Mouse (Mus musculus): ENCODE measurements around the gene Odf3l1. TPM values are rescaled to one million over a fixed set of nuclear protein-coding genes. Genes with fewer than 3 reads are reported as not detected.

Odf3l1 gene
- polyA plus RNA-seq, 1 experiment from 2014 or later: not detected

DNA sequence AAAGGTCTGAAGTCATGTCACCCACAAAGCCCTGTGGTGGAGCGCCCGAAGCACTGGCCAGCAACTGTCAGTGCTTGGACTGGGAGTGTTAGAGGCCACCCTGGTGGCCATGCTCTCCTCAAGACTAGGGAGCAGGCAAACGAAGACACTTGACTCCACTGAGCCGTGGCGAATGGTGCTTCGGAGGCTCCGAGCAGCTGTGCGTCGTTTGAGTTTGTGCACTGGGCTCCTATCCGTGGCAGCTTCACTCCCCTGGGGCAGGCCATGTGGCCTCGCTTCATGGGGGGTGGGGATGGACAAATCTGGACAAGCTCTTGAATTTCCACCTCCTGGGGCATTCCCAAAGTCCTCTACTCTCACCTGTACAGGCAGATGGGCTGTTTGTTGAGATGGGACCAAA is 34.9 kb upstream of the Odf3l1 start:
- no peak overlapping the region for H3K9ac ChIP-seq (replicated peaks; ENCODE audit: low read length)
- no peak overlapping the region for H3K4me3 ChIP-seq (replicated peaks; ENCODE audit: low read depth, low read length)
- 70% methylated on average over 11 of the region's 11 CpGs for WGBS
- H3K4me1 ChIP-seq (ENCODE audit: control insufficient read depth, insufficient read depth, low read length): no peaks in the 10 kb centered on the region
- no peak overlapping the region for H3K4me2 ChIP-seq (ENCODE audit: low read length)
- DNase-seq: no peak
- H3K9me3 ChIP-seq (ENCODE audit: control insufficient read depth, low read length): no peaks in the 10 kb centered on the region
- H3K27me3 ChIP-seq (ENCODE audit: control insufficient read depth, insufficient read depth, low read length): no peaks in the 10 kb centered on the region
- no peak for ATAC-seq (ENCODE audit: low FRiP score, low TSS enrichment)
- H3K36me3 ChIP-seq (ENCODE audit: control insufficient read depth, insufficient read depth, low read length): no peaks in the 10 kb centered on the region
- H3K27ac ChIP-seq (replicated peaks; ENCODE audit: low read depth, low read length): no peak overlapping the region

- Histone ChIP-seq H3K27ac (replicated peaks; ENCODE audit: low read depth, low read length) (no peak overlapping the region), H3K36me3 (ENCODE audit: control insufficient read depth, insufficient read depth, low read length) (no peaks in the 10 kb centered on the region), H3K4me3 (replicated peaks; ENCODE audit: low read depth, low read length) (no peak overlapping the region), H3K9me3 (ENCODE audit: control insufficient read depth, low read length) (no peaks in the 10 kb centered on the region), H3K4me1 (ENCODE audit: control insufficient read depth, insufficient read depth, low read length) (0 out of 2 replicates have a peak, but pooled peaks cover under 1% of the 10 kb centered on the region), H3K9ac (replicated peaks; ENCODE audit: low read length) (no peak overlapping the region), H3K27me3 (ENCODE audit: control insufficient read depth, insufficient read depth, low read length) (no peaks in the 10 kb centered on the region), H3K4me2 (ENCODE audit: low read length) (no peak overlapping the region)
- ATAC-seq (ENCODE audit: low FRiP score, low TSS enrichment) (no peak), DNase-seq (no peak)
- WGBS: 87% methylated on average over 12 of the region's 12 CpGs
Measured at GRCm38 (mm10) chr9:56896779-56897178, 32.3 kb upstream of the Odf3l1 start.

- no peaks in the 10 kb centered on the region for H3K36me3 ChIP-seq (ENCODE audit: control insufficient read depth, insufficient read depth, low read length)
- peak; percentile 72 for DNase-seq
- no peak for ATAC-seq (ENCODE audit: low FRiP score, low TSS enrichment)
- H3K9me3 ChIP-seq (ENCODE audit: control insufficient read depth, low read length): no peaks in the 10 kb centered on the region
- H3K4me3 ChIP-seq (replicated peaks; ENCODE audit: low read depth, low read length): no peak overlapping the region
- H3K9ac ChIP-seq (replicated peaks; ENCODE audit: low read length): no peak overlapping the region
- 0 out of 2 replicates have a peak, but pooled peaks cover 7% of the 10 kb centered on the region for H3K4me1 ChIP-seq (ENCODE audit: control insufficient read depth, insufficient read depth, low read length)
- H3K27me3 ChIP-seq (ENCODE audit: control insufficient read depth, insufficient read depth, low read length): no peaks in the 10 kb centered on the region
- H3K27ac ChIP-seq (replicated peaks; ENCODE audit: low read depth, low read length): no peak overlapping the region
- whole genome bisulfite sequencing: 12% methylated on average over 3 of the region's 3 CpGs
- no peak overlapping the region for H3K4me2 ChIP-seq (ENCODE audit: low read length)
Measured at GRCm38 (mm10) chr9:56894006-56894405, 29.5 kb upstream of the Odf3l1 start.

DNA sequence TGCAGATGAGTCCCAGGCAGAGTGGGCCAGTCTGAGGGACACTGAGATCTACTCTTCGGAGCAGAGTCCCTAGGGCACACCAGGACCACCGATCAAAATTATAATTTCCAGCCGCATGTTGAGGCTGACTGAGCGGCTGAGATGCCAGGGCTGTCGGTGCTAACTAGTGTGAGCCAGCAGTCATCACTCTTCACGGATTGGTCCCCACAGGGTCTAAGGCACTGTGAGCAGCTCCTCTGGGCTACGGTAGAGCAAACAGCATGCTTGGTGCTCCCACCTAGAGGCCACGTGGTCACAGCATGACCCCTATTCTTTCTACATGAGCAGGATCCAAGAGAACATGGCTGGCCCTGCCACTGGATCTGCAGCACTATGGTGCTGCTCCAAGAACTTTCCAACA is 28.8 kb upstream of the Odf3l1 start:
- no peaks in the 10 kb centered on the region for H3K36me3 ChIP-seq (ENCODE audit: control insufficient read depth, insufficient read depth, low read length)
- H3K4me1 ChIP-seq (ENCODE audit: control insufficient read depth, insufficient read depth, low read length): 0 out of 2 replicates have a peak, but pooled peaks cover 7% of the 10 kb centered on the region
- no peak overlapping the region for H3K9ac ChIP-seq (replicated peaks; ENCODE audit: low read length)
- no peak overlapping the region for H3K4me3 ChIP-seq (replicated peaks; ENCODE audit: low read depth, low read length)
- DNase-seq: no peak
- ATAC-seq (ENCODE audit: low FRiP score, low TSS enrichment): no peak
- 54% methylated on average over 8 of the region's 8 CpGs for WGBS
- no peak overlapping the region for H3K4me2 ChIP-seq (ENCODE audit: low read length)
- H3K27ac ChIP-seq (replicated peaks; ENCODE audit: low read depth, low read length): no peak overlapping the region
- H3K9me3 ChIP-seq (ENCODE audit: control insufficient read depth, low read length): no peaks in the 10 kb centered on the region
- H3K27me3 ChIP-seq (ENCODE audit: control insufficient read depth, insufficient read depth, low read length): no peaks in the 10 kb centered on the region

DNA sequence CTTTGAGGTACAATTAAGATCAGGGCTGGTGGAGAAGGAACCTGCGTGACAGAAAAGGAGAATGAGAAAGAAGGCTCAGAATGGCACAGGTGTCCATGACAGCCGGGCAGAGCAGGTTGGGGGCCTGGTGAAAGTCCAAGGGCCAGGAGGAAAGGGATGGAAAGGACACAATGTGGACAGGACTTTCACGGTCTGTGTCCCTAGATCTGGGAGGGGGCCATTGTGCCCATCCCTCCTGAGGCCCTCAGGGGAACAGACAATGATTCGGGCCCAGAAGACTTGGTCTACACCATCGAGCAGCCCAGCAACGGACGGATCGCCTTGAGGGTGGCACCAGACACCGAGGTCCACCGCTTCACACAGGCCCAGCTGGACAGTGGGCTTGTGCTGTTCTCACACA is 27.6 kb upstream of the Odf3l1 start:
- 84% methylated on average over 10 of the region's 10 CpGs for WGBS
- DNase-seq (no peak), ATAC-seq (ENCODE audit: low FRiP score, low TSS enrichment) (no peak)
- Histone ChIP-seq H3K9ac (replicated peaks; ENCODE audit: low read length) (no peak overlapping the region), H3K9me3 (ENCODE audit: control insufficient read depth, low read length) (no peaks in the 10 kb centered on the region), H3K27me3 (ENCODE audit: control insufficient read depth, insufficient read depth, low read length) (no peaks in the 10 kb centered on the region), H3K4me1 (ENCODE audit: control insufficient read depth, insufficient read depth, low read length) (0 out of 2 replicates have a peak, but pooled peaks cover 7% of the 10 kb centered on the region), H3K36me3 (ENCODE audit: control insufficient read depth, insufficient read depth, low read length) (no peaks in the 10 kb centered on the region), H3K4me2 (ENCODE audit: low read length) (no peak overlapping the region), H3K4me3 (replicated peaks; ENCODE audit: low read depth, low read length) (no peak overlapping the region), H3K27ac (replicated peaks; ENCODE audit: low read depth, low read length) (no peak overlapping the region)

- 0 out of 2 replicates have a peak overlapping the region, but pooled peaks have one; percentile 12 for H3K4me3 ChIP-seq (replicated peaks; ENCODE audit: low read depth, low read length)
Measured at GRCm38 (mm10) chr9:56891517-56892011, 27.1 kb upstream of the Odf3l1 start.

GRCm38 (mm10) chr9:56890522-56891250 is 26.2 kb upstream of the Odf3l1 start:
- no peaks in the 10 kb centered on the region for H3K9me3 ChIP-seq (ENCODE audit: control insufficient read depth, low read length)
- H3K36me3 ChIP-seq (ENCODE audit: control insufficient read depth, insufficient read depth, low read length): no peaks in the 10 kb centered on the region
- no peaks in the 10 kb centered on the region for H3K27me3 ChIP-seq (ENCODE audit: control insufficient read depth, insufficient read depth, low read length)
- WGBS: 66% methylated on average over 11 of the region's 11 CpGs
- no peak overlapping the region for H3K9ac ChIP-seq (replicated peaks; ENCODE audit: low read length)
- no peak overlapping the region for H3K27ac ChIP-seq (replicated peaks; ENCODE audit: low read depth, low read length)
- DNase-seq: no peak
- ATAC-seq (ENCODE audit: low FRiP score, low TSS enrichment): no peak
- H3K4me3 ChIP-seq (replicated peaks; ENCODE audit: low read depth, low read length): no peak overlapping the region
- 0 out of 2 replicates have a peak, but pooled peaks cover 7% of the 10 kb centered on the region for H3K4me1 ChIP-seq (ENCODE audit: control insufficient read depth, insufficient read depth, low read length)
- H3K4me2 ChIP-seq (ENCODE audit: low read length): no peak overlapping the region; the same call in 1 of the 2 replicates

More at GRCm38 (mm10) chr9:56891517-56892011, 27.1 kb upstream of the Odf3l1 start:
- ATAC-seq (ENCODE audit: low FRiP score, low TSS enrichment) (peak; percentile 67; the same call in 1 of the 2 replicates), DNase-seq (peak; percentile 92)
- Histone ChIP-seq H3K4me2 (ENCODE audit: low read length) (peak overlapping the region; percentile 38), H3K9me3 (ENCODE audit: control insufficient read depth, low read length) (no peaks in the 10 kb centered on the region), H3K9ac (replicated peaks; ENCODE audit: low read length) (no peak overlapping the region; the same call in 1 of the 2 replicates), H3K36me3 (ENCODE audit: control insufficient read depth, insufficient read depth, low read length) (no peaks in the 10 kb centered on the region), H3K27me3 (ENCODE audit: control insufficient read depth, insufficient read depth, low read length) (no peaks in the 10 kb centered on the region), H3K27ac (replicated peaks; ENCODE audit: low read depth, low read length) (no peak overlapping the region), H3K4me1 (ENCODE audit: control insufficient read depth, insufficient read depth, low read length) (0 out of 2 replicates have a peak, but pooled peaks cover 7% of the 10 kb centered on the region)
- 28% methylated on average over 12 of the region's 12 CpGs for WGBS

- H3K27ac ChIP-seq (replicated peaks; ENCODE audit: low read depth, low read length): no peak overlapping the region
- no peaks in the 10 kb centered on the region for H3K27me3 ChIP-seq (ENCODE audit: control insufficient read depth, insufficient read depth, low read length)
- 0 out of 2 replicates have a peak, but pooled peaks cover 7% of the 10 kb centered on the region for H3K4me1 ChIP-seq (ENCODE audit: control insufficient read depth, insufficient read depth, low read length)
- H3K9ac ChIP-seq (replicated peaks; ENCODE audit: low read length): 0 out of 2 replicates have a peak overlapping the region, but pooled peaks have one; percentile 26
- 4% methylated on average over 14 of the region's 14 CpGs for WGBS
- H3K36me3 ChIP-seq (ENCODE audit: control insufficient read depth, insufficient read depth, low read length): no peaks in the 10 kb centered on the region
- ATAC-seq (ENCODE audit: low FRiP score, low TSS enrichment) (peak; percentile 38; the same call in 1 of the 2 replicates), DNase-seq (peak; percentile 96)
- peak overlapping the region; percentile 25 for H3K4me3 ChIP-seq (replicated peaks; ENCODE audit: low read depth, low read length)
- peak overlapping the region; percentile 53 for H3K4me2 ChIP-seq (ENCODE audit: low read length)
- H3K9me3 ChIP-seq (ENCODE audit: control insufficient read depth, low read length): no peaks in the 10 kb centered on the region
Measured at GRCm38 (mm10) chr9:56889817-56890216, 25.3 kb upstream of the Odf3l1 start.
